Mouse (Mus musculus) CD4-positive, CD25-positive, alpha-beta regulatory T cell (primary cell): ENCODE data around the gene Rbm28. TPM values are rescaled to one million over a fixed set of nuclear protein-coding genes. Genes with fewer than 3 reads are reported as not detected.

Experiments
- polyA plus RNA-seq: library from polyadenylated mRNA; unstranded; fragments of 100-300 nt; shearing (Covaris generic); gene quantifications from one replicate; pipeline ENCODE4 v1.2.1, GENCODE M21; 2017

Gene Rbm28
- polyA plus RNA-seq = 66.1 TPM

GRCm38 (mm10) chr6:29164314-29165244 is at the start of gene Rbm28:
TSS of gene Rbm28 (minus strand) at chr6:29165006.

DNA sequence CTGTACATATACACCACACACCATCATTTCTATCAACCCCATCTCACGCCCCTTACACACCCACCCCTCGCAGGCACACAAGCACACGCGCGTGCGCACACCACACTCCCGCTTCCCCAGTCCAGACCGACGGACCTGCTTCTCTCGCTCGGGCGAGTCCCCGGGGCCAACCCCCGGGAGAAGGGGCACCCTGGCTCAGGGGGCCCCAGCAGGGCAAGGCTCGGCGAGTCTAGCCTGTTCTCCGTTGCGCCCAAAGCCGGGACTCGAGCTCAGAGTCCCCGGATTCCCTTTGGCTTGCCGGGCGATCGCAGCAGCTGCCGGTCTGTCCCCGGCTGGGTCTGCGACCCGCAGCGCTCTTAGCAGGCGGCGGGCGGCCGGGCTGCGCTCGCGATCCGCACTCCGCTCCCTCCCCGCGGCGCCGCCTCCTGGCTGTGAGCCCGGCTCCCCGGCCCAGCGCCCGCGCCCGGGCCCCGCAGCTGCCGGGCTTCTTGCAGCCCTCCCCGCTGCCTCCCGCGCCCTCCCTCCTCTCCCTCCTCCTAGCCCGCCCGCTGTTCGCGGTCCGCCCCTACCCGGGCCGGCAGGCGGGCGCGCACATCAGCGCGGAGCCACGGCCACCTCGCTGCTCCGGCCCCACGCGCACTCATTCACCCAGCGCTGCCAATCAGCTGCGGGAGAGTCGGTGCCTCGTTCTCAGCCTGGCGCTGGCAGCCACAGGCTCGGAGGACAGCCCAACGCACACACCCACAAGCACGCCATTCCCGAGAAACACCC is 14.3 kb upstream of the Rbm28 start, which contains the start of gene Prrt4:
Gene Prrt4 (minus strand): TSS at position 697 of the 771 bp plus-strand sequence.

Other genes with a start within 250 kb of the Rbm28 start
- gene Lep, start 104.8 kb downstream of the Rbm28 start, polyA plus RNA-seq = 0.11 TPM
- gene Prrt4, start 14.6 kb upstream of the Rbm28 start, polyA plus RNA-seq = 0.25 TPM
- 111 TPM for gene Impdh1, start 51.4 kb upstream of the Rbm28 start, polyA plus RNA-seq
- gene Hilpda, start 107.5 kb upstream of the Rbm28 start, polyA plus RNA-seq = 33.7 TPM
- 0.92 TPM for gene Fam71f2, start 114.6 kb upstream of the Rbm28 start, polyA plus RNA-seq
- gene Fam71f1, start 154.1 kb upstream of the Rbm28 start, polyA plus RNA-seq = not detected
- 101 TPM for gene Calu, start 183.1 kb upstream of the Rbm28 start, polyA plus RNA-seq
- 0.17 TPM for gene Opn1sw, start 223.5 kb upstream of the Rbm28 start, polyA plus RNA-seq
- gene Ccdc136, start 231.3 kb upstream of the Rbm28 start, polyA plus RNA-seq = 1.4 TPM